Mouse (Mus musculus) small intestine, adult 2 months (tissue): ENCODE results near the gene Wdr59.

Experiments
- CTCF ChIP-seq: fragments of 200-500 bp; IDR thresholded peaks from 2 replicates; pipeline ENCODE4 v1.5.1; 2012; ENCODE audit warnings: low read depth, mild to moderate bottlenecking, control low read depth, inconsistent platforms, low read length, moderate library complexity, mixed read lengths; ENCODE audit not compliant: insufficient replicate concordance, insufficient read length; ENCODE audit errors: extremely low read depth
- POLR2A ChIP-seq: fragments of 200-500 bp; IDR thresholded peaks from 2 replicates; pipeline ENCODE4 v1.6.1; 2012; ENCODE audit warnings: low read depth, mild to moderate bottlenecking, control low read depth, inconsistent platforms, low read length, moderate library complexity

- TF ChIP-seq POLR2A (no peak), CTCF (no peak)
These were observed 16.3 kb upstream of the Wdr59 start for GRCm38 (mm10) chr8:111538194-111538593.
